Mouse (Mus musculus): ENCODE measurements at regions not wholly inside any gene's neighbourhood (a gene's known extent, or its start where the extent isn't known, plus 50 kb on each side); places are given as distances from the start of the nearest gene placed in this dataset.
"Not testable (repeated sequence)": the region's sequence is repeated elsewhere in the genome, so short reads cannot be mapped to it uniquely, and the experiment has no call there.

- DNase-seq, result peak; percentile 47
- Histone ChIP-seq H3K4me1 (ENCODE audit: control insufficient read depth, insufficient read depth, low read length) (no peaks in the 10 kb centered on the region), H3K27ac (ENCODE audit: insufficient read depth, low read depth, low read length) (no peak overlapping the region), H3K27me3 (replicated peaks; ENCODE audit: control insufficient read depth, insufficient read depth, low read length) (no peaks in the 10 kb centered on the region), H3K36me3 (ENCODE audit: control insufficient read depth, insufficient read depth, low read length) (no peaks in the 10 kb centered on the region), H3K4me3 (ENCODE audit: insufficient read depth, low read depth, low read length) (no peak overlapping the region)
- no peak for TF ChIP-seq CTCF (conservative IDR thresholded peaks at IDR 0.05; ENCODE audit: insufficient read depth, insufficient read length, low read depth, low read length)
- TF ChIP-seq POLR2A (IDR thresholded peaks at IDR 0.05; ENCODE audit: low read depth, low read length), result no peak
- WGBS, result 75% methylated on average over 5 of the region's 5 CpGs
These were observed 602.0 kb upstream of the Igfbp3 start for GRCm38 (mm10) chr11:7815750-7816149.

GRCm38 (mm10) chr11:7814556-7814955, 600.8 kb upstream of the Igfbp3 start:
- Histone ChIP-seq H3K4me3 (ENCODE audit: insufficient read depth, low read depth, low read length) (no peak overlapping the region), H3K27ac (ENCODE audit: insufficient read depth, low read depth, low read length) (no peak overlapping the region), H3K4me1 (ENCODE audit: control insufficient read depth, insufficient read depth, low read length) (no peaks in the 10 kb centered on the region), H3K36me3 (ENCODE audit: control insufficient read depth, insufficient read depth, low read length) (no peaks in the 10 kb centered on the region), H3K27me3 (replicated peaks; ENCODE audit: control insufficient read depth, insufficient read depth, low read length) (no peaks in the 10 kb centered on the region)
- no peak for DNase-seq
- 83% methylated on average over 2 of the region's 2 CpGs for WGBS
- TF ChIP-seq CTCF (conservative IDR thresholded peaks at IDR 0.05; ENCODE audit: insufficient read depth, insufficient read length, low read depth, low read length), result no peak
- no peak for TF ChIP-seq POLR2A (IDR thresholded peaks at IDR 0.05; ENCODE audit: low read depth, low read length)

GRCm38 (mm10) chr11:7812436-7812835, 598.7 kb upstream of the Igfbp3 start:
- no peaks in the 10 kb centered on the region for H3K4me1 ChIP-seq (ENCODE audit: control insufficient read depth, insufficient read depth, low read length)
- TF ChIP-seq POLR2A (IDR thresholded peaks at IDR 0.05; ENCODE audit: low read depth, low read length) (no peak), CTCF (conservative IDR thresholded peaks at IDR 0.05; ENCODE audit: insufficient read depth, insufficient read length, low read depth, low read length) (no peak)
- no peaks in the 10 kb centered on the region for H3K27me3 ChIP-seq (replicated peaks; ENCODE audit: control insufficient read depth, insufficient read depth, low read length)
- H3K36me3 ChIP-seq (ENCODE audit: control insufficient read depth, insufficient read depth, low read length), result no peaks in the 10 kb centered on the region
- no peak for DNase-seq
- no peak overlapping the region for H3K4me3 ChIP-seq (ENCODE audit: insufficient read depth, low read depth, low read length)
- 84% methylated on average over 2 of the region's 2 CpGs for WGBS
- no peak overlapping the region for H3K27ac ChIP-seq (ENCODE audit: insufficient read depth, low read depth, low read length)

GRCm38 (mm10) chr11:7809741-7810140, 596.0 kb upstream of the Igfbp3 start:
- H3K4me1 ChIP-seq (ENCODE audit: control insufficient read depth, insufficient read depth, low read length), result no peaks in the 10 kb centered on the region
- no peak overlapping the region for H3K27ac ChIP-seq (ENCODE audit: insufficient read depth, low read depth, low read length)
- DNase-seq, result no peak
- H3K36me3 ChIP-seq (ENCODE audit: control insufficient read depth, insufficient read depth, low read length), result no peaks in the 10 kb centered on the region
- H3K4me3 ChIP-seq (ENCODE audit: insufficient read depth, low read depth, low read length), result no peak overlapping the region
- 60% methylated on average over 2 of the region's 2 CpGs for WGBS
- no peaks in the 10 kb centered on the region for H3K27me3 ChIP-seq (replicated peaks; ENCODE audit: control insufficient read depth, insufficient read depth, low read length)
- TF ChIP-seq POLR2A (IDR thresholded peaks at IDR 0.05; ENCODE audit: low read depth, low read length), result no peak
- no peak for TF ChIP-seq CTCF (conservative IDR thresholded peaks at IDR 0.05; ENCODE audit: insufficient read depth, insufficient read length, low read depth, low read length)

GRCm38 (mm10) chr11:7796373-7796772, 582.6 kb upstream of the Igfbp3 start:
- no peak for TF ChIP-seq POLR2A (IDR thresholded peaks at IDR 0.05; ENCODE audit: low read depth, low read length)
- TF ChIP-seq CTCF (conservative IDR thresholded peaks at IDR 0.05; ENCODE audit: insufficient read depth, insufficient read length, low read depth, low read length), result no peak
- DNase-seq, result no peak
- Histone ChIP-seq H3K27ac (ENCODE audit: insufficient read depth, low read depth, low read length) (no peak overlapping the region), H3K27me3 (replicated peaks; ENCODE audit: control insufficient read depth, insufficient read depth, low read length) (no peaks in the 10 kb centered on the region), H3K4me3 (ENCODE audit: insufficient read depth, low read depth, low read length) (no peak overlapping the region), H3K4me1 (ENCODE audit: control insufficient read depth, insufficient read depth, low read length) (no peaks in the 10 kb centered on the region), H3K36me3 (ENCODE audit: control insufficient read depth, insufficient read depth, low read length) (no peaks in the 10 kb centered on the region)
- WGBS, result 91% methylated on average over 5 of the region's 5 CpGs

GRCm38 (mm10) chr11:7794206-7794605, 580.5 kb upstream of the Igfbp3 start:
- no peak for TF ChIP-seq POLR2A (IDR thresholded peaks at IDR 0.05; ENCODE audit: low read depth, low read length)
- TF ChIP-seq CTCF (conservative IDR thresholded peaks at IDR 0.05; ENCODE audit: insufficient read depth, insufficient read length, low read depth, low read length), result no peak
- Histone ChIP-seq H3K27me3 (replicated peaks; ENCODE audit: control insufficient read depth, insufficient read depth, low read length) (no peaks in the 10 kb centered on the region), H3K27ac (ENCODE audit: insufficient read depth, low read depth, low read length) (no peak overlapping the region), H3K4me1 (ENCODE audit: control insufficient read depth, insufficient read depth, low read length) (no peaks in the 10 kb centered on the region), H3K4me3 (ENCODE audit: insufficient read depth, low read depth, low read length) (no peak overlapping the region), H3K36me3 (ENCODE audit: control insufficient read depth, insufficient read depth, low read length) (no peaks in the 10 kb centered on the region)
- no peak for DNase-seq
- 68% methylated on average over 1 of the region's 1 CpGs for WGBS

GRCm38 (mm10) chr11:7780476-7781112, 566.9 kb upstream of the Igfbp3 start:
- H3K4me1 ChIP-seq (ENCODE audit: control insufficient read depth, insufficient read depth, low read length), result no peaks in the 10 kb centered on the region
- WGBS, result 87% methylated on average over 8 of the region's 8 CpGs
- no peak for DNase-seq

GRCm38 (mm10) chr11:7775361-7775760, 561.6 kb upstream of the Igfbp3 start:
- not testable (repeated sequence) for H3K27ac ChIP-seq (ENCODE audit: insufficient read depth, low read depth, low read length); H3K4me3 ChIP-seq (ENCODE audit: insufficient read depth, low read depth, low read length); DNase-seq; H3K36me3 ChIP-seq (ENCODE audit: control insufficient read depth, insufficient read depth, low read length); H3K27me3 ChIP-seq (replicated peaks; ENCODE audit: control insufficient read depth, insufficient read depth, low read length); H3K4me1 ChIP-seq (ENCODE audit: control insufficient read depth, insufficient read depth, low read length)

More at GRCm38 (mm10) chr11:7780476-7781112, 566.9 kb upstream of the Igfbp3 start:
- Histone ChIP-seq H3K36me3 (ENCODE audit: control insufficient read depth, insufficient read depth, low read length) (no peaks in the 10 kb centered on the region), H3K27ac (ENCODE audit: insufficient read depth, low read depth, low read length) (no peak overlapping the region), H3K4me3 (ENCODE audit: insufficient read depth, low read depth, low read length) (no peak overlapping the region), H3K27me3 (replicated peaks; ENCODE audit: control insufficient read depth, insufficient read depth, low read length) (no peaks in the 10 kb centered on the region)
- TF ChIP-seq POLR2A (IDR thresholded peaks at IDR 0.05; ENCODE audit: low read depth, low read length) (no peak), CTCF (conservative IDR thresholded peaks at IDR 0.05; ENCODE audit: insufficient read depth, insufficient read length, low read depth, low read length) (no peak)
